Mouse (Mus musculus): ENCODE measurements around the gene Gprasp2. TPM values are rescaled to one million over a fixed set of nuclear protein-coding genes. Genes with fewer than 3 reads are reported as not detected.

Gene Gprasp2
- polyA plus RNA-seq, 1 experiment, result 1.8 TPM

DNA sequence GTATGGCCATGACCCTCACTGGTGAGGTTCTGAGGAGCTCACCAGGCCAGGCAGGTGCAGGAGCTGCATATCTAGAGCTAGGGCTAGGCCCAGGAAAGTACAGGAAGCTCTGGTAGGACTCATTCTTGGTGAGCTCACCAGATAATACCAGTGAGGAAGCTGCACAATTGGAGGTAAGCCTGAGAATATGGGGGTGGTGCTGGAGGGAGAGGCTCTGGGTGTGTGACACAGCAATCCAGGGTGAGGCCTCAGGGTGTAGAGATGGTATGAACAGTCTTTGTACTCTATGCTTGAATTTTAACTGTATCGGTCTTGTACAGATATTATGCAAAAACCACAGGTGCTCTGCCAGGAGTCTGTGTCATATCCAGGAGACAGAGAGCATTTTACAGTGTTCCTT lies 40.8 kb downstream of the Gprasp2 start:
- DNase-seq (ENCODE audit: low read depth in 1 of 2, low spot score in 2 of 2), result no peak
- no peak for TF ChIP-seq CTCF (IDR thresholded peaks at IDR 0.05; ENCODE audit: extremely low read depth, insufficient read depth, insufficient read length, insufficient replicate concordance)
- TF ChIP-seq POLR2A (IDR thresholded peaks at IDR 0.05; ENCODE audit: low read depth, low read length), result no peak
- no peaks in the 10 kb centered on the region for H3K4me1 ChIP-seq (ENCODE audit: control insufficient read depth, insufficient read depth, insufficient read length)
- H3K4me3 ChIP-seq (ENCODE audit: extremely low read depth, insufficient read depth, insufficient read length), result no peak overlapping the region
- no peak overlapping the region for H3K27ac ChIP-seq (ENCODE audit: insufficient read depth, low read length)
- H3K27me3 ChIP-seq (ENCODE audit: control insufficient read depth, insufficient read depth, low read length), result no peaks in the 10 kb centered on the region
- H3K36me3 ChIP-seq (ENCODE audit: control insufficient read depth, insufficient read depth, low read length), result no peaks in the 10 kb centered on the region
- WGBS, result 84% methylated on average over 1 of the region's 1 CpGs

DNA sequence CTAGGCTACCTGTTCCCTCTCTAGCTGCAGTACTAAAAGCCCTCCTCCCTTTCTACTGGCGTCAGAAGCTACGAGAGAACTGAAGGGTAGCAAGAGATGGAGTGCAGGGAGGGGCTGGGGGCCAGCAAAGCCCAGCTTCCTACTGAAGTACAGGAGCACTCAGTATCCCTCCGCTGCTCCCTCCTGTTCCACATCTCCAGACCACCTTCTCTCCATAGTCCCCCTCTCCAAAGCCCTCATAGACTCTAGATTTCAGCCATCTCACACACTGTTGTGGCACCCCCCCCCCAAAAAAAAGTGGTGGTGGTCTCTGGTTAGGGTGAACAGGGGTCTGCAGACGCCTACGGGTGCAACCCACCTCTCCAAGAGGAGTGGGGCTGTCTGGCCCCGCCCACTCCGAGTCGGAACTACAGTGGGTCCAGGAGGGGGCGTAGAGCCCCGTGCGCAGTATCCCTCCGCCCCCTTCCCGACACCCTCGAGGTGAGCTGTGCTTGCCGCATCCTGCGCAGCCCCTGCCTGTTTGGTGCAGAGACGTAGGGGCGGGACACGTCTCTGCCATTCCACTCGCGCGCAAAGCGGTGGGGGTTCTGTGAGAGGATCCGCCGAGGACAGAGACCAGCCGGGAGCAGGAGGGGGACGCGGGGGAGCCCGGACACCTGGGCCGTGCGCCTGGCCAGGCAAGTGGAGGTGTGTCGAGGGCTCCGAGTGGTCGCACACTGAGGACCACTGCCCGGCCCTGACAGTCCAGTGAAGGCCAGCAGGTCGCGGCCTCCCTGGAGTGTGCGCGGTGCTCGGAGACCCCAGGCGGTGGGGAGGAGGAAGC lies 46.8 kb downstream of the Gprasp2 start:
- DNase-seq (ENCODE audit: low read depth in 1 of 2, low spot score in 2 of 2), result peak; percentile 29 to 43
- Histone ChIP-seq H3K4me3 (ENCODE audit: extremely low read depth, insufficient read depth, insufficient read length) (peak overlapping the region; percentile 72), H3K27ac (ENCODE audit: insufficient read depth, low read length) (no peak overlapping the region; the same call in 1 of the 2 replicates), H3K36me3 (ENCODE audit: control insufficient read depth, insufficient read depth, low read length) (no peaks in the 10 kb centered on the region; the same call in 1 of the 2 replicates), H3K4me1 (ENCODE audit: control insufficient read depth, insufficient read depth, insufficient read length) (no peaks in the 10 kb centered on the region), H3K27me3 (ENCODE audit: control insufficient read depth, insufficient read depth, low read length) (no peaks in the 10 kb centered on the region)
- TF ChIP-seq CTCF (IDR thresholded peaks at IDR 0.05; ENCODE audit: extremely low read depth, insufficient read depth, insufficient read length, insufficient replicate concordance) (no peak), POLR2A (IDR thresholded peaks at IDR 0.05; ENCODE audit: low read depth, low read length) (no peak)
- WGBS, result 30% methylated on average over 40 of the region's 41 CpGs

DNA sequence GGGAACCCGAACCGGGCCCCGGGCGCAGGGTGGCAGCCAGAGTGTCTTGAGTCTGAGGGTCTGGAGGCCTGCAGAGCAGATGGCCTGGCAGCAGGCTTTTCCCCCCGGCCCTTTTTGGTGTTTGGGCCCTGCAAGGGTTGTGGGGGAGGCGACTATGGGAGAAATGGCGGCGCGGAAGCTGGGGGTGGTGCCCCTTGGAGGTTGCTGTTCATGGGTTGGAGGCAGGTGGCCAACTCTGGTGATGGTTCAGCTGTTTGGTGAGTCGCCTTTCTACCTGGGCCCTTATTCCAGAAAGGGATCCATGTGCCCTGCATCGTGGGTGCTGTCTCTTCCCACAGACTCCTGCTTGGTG lies 47.4 kb downstream of the Gprasp2 start:
- DNase-seq (ENCODE audit: low read depth in 1 of 2, low spot score in 2 of 2), result peak in 1 of 2 experiments; percentile 7
- TF ChIP-seq CTCF (IDR thresholded peaks at IDR 0.05; ENCODE audit: extremely low read depth, insufficient read depth, insufficient read length, insufficient replicate concordance) (no peak), POLR2A (IDR thresholded peaks at IDR 0.05; ENCODE audit: low read depth, low read length) (no peak)
- no peaks in the 10 kb centered on the region for H3K27me3 ChIP-seq (ENCODE audit: control insufficient read depth, insufficient read depth, low read length)
- no peaks in the 10 kb centered on the region for H3K4me1 ChIP-seq (ENCODE audit: control insufficient read depth, insufficient read depth, insufficient read length)
- WGBS, result 41% methylated on average over 7 of the region's 11 CpGs
- no peaks in the 10 kb centered on the region; the same call in 1 of the 2 replicates for H3K36me3 ChIP-seq (ENCODE audit: control insufficient read depth, insufficient read depth, low read length)
- no peak overlapping the region; the same call in 1 of the 2 replicates for H3K27ac ChIP-seq (ENCODE audit: insufficient read depth, low read length)
- H3K4me3 ChIP-seq (ENCODE audit: extremely low read depth, insufficient read depth, insufficient read length), result peak overlapping the region; percentile 72

Other genes starting within 250 kb of the Gprasp2 start
- 0.12 TPM in 1 of 2 replicates, not detected in the other for gene Nxf7, start 240.3 kb upstream of the Gprasp2 start, polyA plus RNA-seq (2012; rRNA removed)
- not detected in 2 replicates for gene Prame, start 211.3 kb upstream of the Gprasp2 start, polyA plus RNA-seq (2012; rRNA removed)
- gene Tcp11x2, start 145.2 kb upstream of the Gprasp2 start, polyA plus RNA-seq (2012; rRNA removed), result not detected in 2 replicates
- not detected in 2 replicates for gene Tmsb15a, start 113.8 kb upstream of the Gprasp2 start, polyA plus RNA-seq (2012; rRNA removed)
- gene Armcx5, start 96.3 kb upstream of the Gprasp2 start, polyA plus RNA-seq (2012; rRNA removed), result 0.89 and 0.96 TPM in 2 replicates
- 8.5 and 10.0 TPM in 2 replicates for gene Gprasp1, start 96.3 kb upstream of the Gprasp2 start, polyA plus RNA-seq (2012; rRNA removed)
- gene Bhlhb9, start 41.4 kb upstream of the Gprasp2 start, polyA plus RNA-seq (2012; rRNA removed), result 1.4 TPM in 2 replicates
- 1.2 and 1.7 TPM in 2 replicates for gene Arxes2, start 154.8 kb downstream of the Gprasp2 start, polyA plus RNA-seq (2012; rRNA removed)
- 0.28 and 0.29 TPM in 2 replicates for gene Arxes1, start 194.3 kb downstream of the Gprasp2 start, polyA plus RNA-seq (2012; rRNA removed)
- 0.12 and 0.16 TPM in 2 replicates for gene Bex2, start 229.2 kb downstream of the Gprasp2 start, polyA plus RNA-seq (2012; rRNA removed)
- gene Nxf3, start 246.2 kb downstream of the Gprasp2 start, polyA plus RNA-seq (2012; rRNA removed), result 0.02 TPM in 1 of 2 replicates, not detected in the other

Measured in spleen, adult 2 months (tissue).